Mouse (Mus musculus) liver, embryonic 14.5 days (tissue): ENCODE results near the gene Lrrc49. TPM values are rescaled to one million over a fixed set of nuclear protein-coding genes. Genes with fewer than 3 reads are reported as not detected.

Experiments
- ATAC-seq: fragments of 200-750 bp; cut with Nextera tagmentation; 2 replicates; pipeline ENCODE4 v1.8.0; 2017; ENCODE audit warnings: moderate number of reproducible peaks, mild to moderate bottlenecking, moderate library complexity; ENCODE audit not compliant: insufficient read depth
- DNase-seq, 3 experiments: peaks; one replicate each; pipeline ENCODE4 v3.0.0-alpha.2; 2012 to 2013; ENCODE audit warnings: low read depth in 3 of 3, low spot score in 3 of 3
- H3K27ac ChIP-seq: fragments of 300-500 bp; sonication (generic); 2 replicates; pipeline ENCODE4 v1.5.1; 2014; ENCODE audit warnings: moderate library complexity, mild to moderate bottlenecking, control low read depth, inconsistent platforms
- H3K27me3 ChIP-seq: fragments of 300-500 bp; sonication (generic); 2 replicates; pipeline ENCODE4 v1.6.1; 2014; ENCODE audit warnings: mild to moderate bottlenecking, low read length, moderate library complexity; ENCODE audit not compliant: control insufficient read depth, insufficient read depth
- H3K36me3 ChIP-seq: fragments of 300-500 bp; sonication (generic); replicated peaks from 2 replicates; pipeline ENCODE4 v1.6.1; 2014; ENCODE audit warnings: low read depth; ENCODE audit not compliant: control insufficient read depth, insufficient read depth
- H3K4me1 ChIP-seq, 2 experiments: fragments of 200-500 bp in 1 of 2; fragments of 300-500 bp in 1 of 2; sonication (generic) in 1 of 2; replicated peaks; 2 replicates each; pipeline ENCODE4 v1.6.1; 2012 to 2014; ENCODE audit warnings: antibody characterized with exemption in 1 of 2, inconsistent platforms in 1 of 2, low read length in 1 of 2; ENCODE audit not compliant: control insufficient read depth in 2 of 2, insufficient read depth in 2 of 2
- H3K4me2 ChIP-seq: fragments of 300-500 bp; sonication (generic); 2 replicates; pipeline ENCODE4 v1.6.1; 2014; ENCODE audit warnings: low read depth, mild to moderate bottlenecking, control low read depth, moderate library complexity
- H3K4me3 ChIP-seq, 2 experiments: fragments of 200-500 bp in 1 of 2; fragments of 300-500 bp in 1 of 2; sonication (generic) in 1 of 2; 2 replicates each; pipeline ENCODE4 v1.5.1; 2012 to 2014; ENCODE audit warnings: low read depth in 2 of 2, low read length in 2 of 2, mild to moderate bottlenecking in 2 of 2, control low read depth in 1 of 2, inconsistent platforms in 1 of 2, moderate library complexity in 1 of 2; ENCODE audit not compliant: insufficient read depth in 1 of 2
- H3K9ac ChIP-seq: fragments of 300-500 bp; sonication (generic); replicated peaks from 2 replicates; pipeline ENCODE4 v1.6.1; 2014; ENCODE audit warnings: mild to moderate bottlenecking, control low read depth, moderate library complexity
- H3K9me3 ChIP-seq: fragments of 300-500 bp; sonication (generic); 2 replicates; pipeline ENCODE4 v1.6.1; 2016; ENCODE audit warnings: low read length, mixed read lengths; ENCODE audit not compliant: control insufficient read depth
- CTCF ChIP-seq: IDR thresholded peaks from 2 replicates; pipeline ENCODE4 v1.5.1; 2016; ENCODE audit warnings: antibody characterized with exemption, low read depth, control low read depth
- EP300 ChIP-seq: IDR thresholded peaks from 2 replicates; pipeline ENCODE4 v1.6.1; 2016; ENCODE audit warnings: antibody characterized with exemption, low read depth
- WGBS: fragments of 180-500 bp; shearing (Covaris S2); extraction: QIAGEN DNeasy Blood & Tissue Kit; methylation state at CpG from one replicate; pipeline ENCODE4 v1.1.7; 2014; ENCODE audit not compliant: insufficient replicate concordance; 5-methylcytosine and 5-hydroxymethylcytosine counted together
- polyA plus RNA-seq, 2 experiments: library from polyadenylated mRNA; depleted of rRNA in 1 of 2; stranded (reverse) in 1 of 2; unstranded in 1 of 2; fragments of >200 nt; fragmentation: Nextera tagmentation in 1 of 2; extraction: Ambion mirVana in 1 of 2; gene quantifications; 2 replicates each; pipeline versions ENCODE4 v1.2.1 to v1.2.3; 2012 to 2014

The Lrrc49 gene
- polyA plus RNA-seq, 2 experiments: 0.54 to 0.72 TPM

DNA sequence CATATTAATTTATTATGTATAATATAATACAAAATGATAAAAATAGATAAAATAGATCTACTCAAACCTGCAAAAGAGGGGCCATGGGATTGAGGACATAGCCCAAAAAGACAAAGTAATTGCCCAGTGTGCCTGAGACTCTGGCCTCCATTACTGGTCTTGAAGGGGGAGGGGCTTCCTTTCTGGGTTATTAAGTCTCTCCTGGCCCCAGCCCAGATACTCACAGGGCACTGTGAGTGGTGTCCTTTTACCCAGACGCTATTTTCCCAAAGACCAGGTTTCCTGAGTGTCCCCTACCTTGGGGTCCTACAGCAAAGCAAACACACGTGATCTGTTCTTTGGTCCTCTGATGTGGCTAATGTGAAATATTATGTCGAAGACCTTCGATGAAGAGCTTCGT, 24.1 kb upstream of the Lrrc49 start:
- no peaks in the 10 kb centered on the region for H3K9me3 ChIP-seq
- H3K4me3 ChIP-seq: no peak overlapping the region
- TF ChIP-seq CTCF (no peak), EP300 (no peak)
- no peak for ATAC-seq
- no peak for DNase-seq
- H3K9ac ChIP-seq: no peak overlapping the region
- H3K4me1 ChIP-seq: no peaks in the 10 kb centered on the region
- no peak overlapping the region for H3K4me2 ChIP-seq
- peaks cover 9% of the 10 kb centered on the region for H3K27me3 ChIP-seq
- WGBS: 58% methylated on average over 5 of the region's 5 CpGs
- no peaks in the 10 kb centered on the region for H3K36me3 ChIP-seq
- H3K27ac ChIP-seq: no peak overlapping the region

DNA sequence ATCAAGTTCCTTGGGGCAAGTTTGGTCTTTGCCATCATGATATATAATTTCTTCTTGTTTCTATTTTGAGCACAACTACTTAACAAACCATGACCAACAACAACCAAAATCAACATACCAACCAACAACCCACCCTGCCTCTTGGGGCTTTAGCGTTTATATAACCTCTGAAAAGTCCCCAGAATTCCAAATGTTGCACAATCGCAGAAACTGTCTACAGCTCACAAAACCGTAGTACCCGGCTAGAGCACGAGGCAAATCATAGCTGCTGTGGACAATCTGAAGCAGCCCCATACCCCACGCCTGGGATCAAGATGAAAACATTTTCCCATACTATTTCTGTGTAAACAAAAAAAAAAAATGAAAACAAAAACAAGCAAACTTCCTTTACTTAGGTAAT, 21.8 kb upstream of the Lrrc49 start:
- H3K27ac ChIP-seq: no peak overlapping the region
- WGBS: 53% methylated on average over 6 of the region's 6 CpGs
- no peak overlapping the region for H3K4me3 ChIP-seq
- no peaks in the 10 kb centered on the region for H3K9me3 ChIP-seq
- H3K9ac ChIP-seq: no peak overlapping the region
- ATAC-seq (no peak), DNase-seq (no peak)
- H3K4me2 ChIP-seq: no peak overlapping the region
- peaks cover 9% of the 10 kb centered on the region for H3K27me3 ChIP-seq
- H3K4me1 ChIP-seq: no peaks in the 10 kb centered on the region
- TF ChIP-seq EP300 (no peak), CTCF (no peak)
- no peaks in the 10 kb centered on the region for H3K36me3 ChIP-seq

DNA sequence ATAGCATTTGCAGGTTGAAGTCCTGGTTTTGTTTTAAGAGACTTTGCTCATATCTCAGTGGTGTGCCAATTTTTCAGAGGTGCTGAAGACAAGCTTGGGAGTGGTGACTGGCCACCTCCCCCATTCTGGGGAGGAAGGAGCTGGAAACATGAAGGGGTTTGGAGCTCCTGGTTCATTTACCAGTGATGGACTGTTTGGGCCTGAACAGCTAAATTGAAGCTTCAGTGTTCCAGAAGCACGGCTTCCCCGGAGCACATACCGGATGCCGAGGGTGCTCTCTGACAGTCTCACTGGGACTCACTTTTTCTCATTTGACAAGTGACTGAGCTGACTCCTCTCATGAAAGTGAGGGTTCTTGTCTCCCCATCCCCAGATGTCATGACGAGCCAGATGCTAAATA, 20.6 kb upstream of the Lrrc49 start:
- Histone ChIP-seq H3K36me3 (no peaks in the 10 kb centered on the region), H3K4me2 (no peak overlapping the region), H3K9me3 (no peaks in the 10 kb centered on the region), H3K27ac (no peak overlapping the region), H3K9ac (no peak overlapping the region), H3K27me3 (peaks cover 9% of the 10 kb centered on the region), H3K4me3 (no peak overlapping the region), H3K4me1 (no peaks in the 10 kb centered on the region)
- WGBS: 67% methylated on average over 5 of the region's 5 CpGs
- ATAC-seq (no peak), DNase-seq (no peak)
- TF ChIP-seq EP300: no peak
- TF ChIP-seq CTCF: no peak

DNA sequence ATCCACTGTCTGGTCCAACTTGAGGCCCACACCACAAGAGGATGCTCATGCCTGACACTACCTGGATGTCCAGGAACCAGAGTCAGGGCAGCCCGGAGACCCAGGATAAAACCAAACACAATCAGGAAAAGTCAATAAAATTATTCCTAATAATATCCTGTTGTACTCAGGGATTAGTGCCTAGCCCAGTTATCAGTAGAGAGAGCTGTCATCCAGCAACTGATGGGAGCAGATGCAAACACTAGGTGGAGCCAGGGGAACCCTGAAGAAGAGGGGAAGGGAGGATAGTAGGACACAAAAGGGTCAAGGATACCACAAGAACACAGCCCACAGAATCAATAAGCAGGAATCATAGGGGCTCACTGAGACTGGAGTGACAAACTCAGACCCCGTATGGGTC, 19.6 kb upstream of the Lrrc49 start:
- no peak overlapping the region for H3K4me2 ChIP-seq
- no peaks in the 10 kb centered on the region for H3K27me3 ChIP-seq
- no peak for TF ChIP-seq EP300
- TF ChIP-seq CTCF: no peak
- H3K9me3 ChIP-seq: no peaks in the 10 kb centered on the region
- no peak overlapping the region for H3K27ac ChIP-seq
- no peaks in the 10 kb centered on the region for H3K36me3 ChIP-seq
- no peak overlapping the region for H3K4me3 ChIP-seq
- ATAC-seq (no peak), DNase-seq (no peak)
- H3K9ac ChIP-seq: no peak overlapping the region
- H3K4me1 ChIP-seq: no peaks in the 10 kb centered on the region
- 71% methylated on average over 2 of the region's 2 CpGs for WGBS

DNA sequence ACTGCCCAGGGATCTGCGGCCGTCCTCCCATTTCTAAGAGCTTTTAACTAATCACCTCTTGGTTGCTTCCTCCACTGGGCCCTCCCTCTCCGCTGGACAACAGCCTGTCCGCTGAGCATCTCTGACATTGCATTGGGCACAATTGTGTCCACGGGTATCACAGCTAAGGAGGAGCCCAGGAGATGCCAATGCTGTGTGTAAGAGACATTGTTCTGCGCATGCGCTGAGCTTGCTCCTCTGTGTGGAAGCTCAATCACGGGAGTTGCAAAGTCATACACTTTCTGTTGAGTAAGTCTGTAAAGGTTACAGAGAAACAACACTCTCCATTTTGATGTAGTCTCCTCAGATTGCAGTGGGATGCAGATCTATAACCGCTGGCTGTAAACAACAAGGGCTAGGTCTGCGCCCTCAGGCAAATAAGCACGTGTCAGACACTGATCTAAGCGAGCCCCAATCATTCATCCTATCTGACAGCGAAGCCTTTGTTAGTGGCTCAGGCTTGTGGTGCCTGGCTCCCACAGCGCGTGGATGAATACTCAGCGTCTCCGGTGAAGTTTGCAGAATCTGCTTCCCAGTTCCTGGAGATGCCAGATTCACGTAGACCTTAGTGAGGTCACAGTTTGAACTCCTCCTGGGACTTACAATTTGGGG, 11.7 kb upstream of the Lrrc49 start:
- no peak for DNase-seq
- no peak for ATAC-seq
- Histone ChIP-seq H3K4me2 (no peak overlapping the region), H3K36me3 (no peaks in the 10 kb centered on the region), H3K27ac (no peak overlapping the region), H3K9ac (no peak overlapping the region), H3K4me3 (no peak overlapping the region), H3K4me1 (no peaks in the 10 kb centered on the region), H3K9me3 (no peaks in the 10 kb centered on the region), H3K27me3 (no peaks in the 10 kb centered on the region)
- WGBS: 61% methylated on average over 18 of the region's 18 CpGs
- TF ChIP-seq CTCF (no peak), EP300 (no peak)
